Mouse (Mus musculus) mouse embryonic stem cell (cell line): ENCODE measurements around the gene Magi2.

Source experiments
- in situ Hi-C, 2 experiments: fragments of 300-500 bp; cut with MboI; formaldehyde crosslinking; loops; 1 replicate in 1 of 2; 3 replicates in 1 of 2; pipeline ENCODE4 v1.14.3; 2019 to 2020; ENCODE audit warnings: low sequenced_read_pairs in 2 of 2, low pct_unique_long_range_greater_than_20kb in 1 of 2, mixed read lengths in 1 of 2; ENCODE audit not compliant: unreplicated experiment in 1 of 2

Gene Magi2

GRCm38 (mm10) chr5:20104496-20104895 lies 877.7 kb downstream of the Magi2 start:
- in situ Hi-C loops: no loop called here

- in situ Hi-C loops: no loop called here
Measured at GRCm38 (mm10) chr5:20109496-20109895, 882.7 kb downstream of the Magi2 start.

- in situ Hi-C loops: no loop called here
Measured at GRCm38 (mm10) chr5:20117156-20117555, 890.3 kb downstream of the Magi2 start.

GRCm38 (mm10) chr5:20140235-20140634 lies 913.4 kb downstream of the Magi2 start:
- in situ Hi-C loops: no loop called here

GRCm38 (mm10) chr5:20140662-20141444 lies 914.0 kb downstream of the Magi2 start:
- in situ Hi-C loops: no loop called here

- in situ Hi-C loops: no loop called here
Measured at GRCm38 (mm10) chr5:20153359-20154125, 926.7 kb downstream of the Magi2 start.

- in situ Hi-C loops: no loop called here
Measured at GRCm38 (mm10) chr5:20196765-20197164, 969.9 kb downstream of the Magi2 start.

GRCm38 (mm10) chr5:20197395-20197794 lies 970.6 kb downstream of the Magi2 start:
- in situ Hi-C loops: no loop called here

- in situ Hi-C loops: no loop called here
Measured at GRCm38 (mm10) chr5:20201348-20201747, 974.5 kb downstream of the Magi2 start.

- in situ Hi-C loops: no loop called here
Measured at GRCm38 (mm10) chr5:20208110-20208509, 981.3 kb downstream of the Magi2 start.

GRCm38 (mm10) chr5:20213299-20213698 lies 986.5 kb downstream of the Magi2 start:
- in situ Hi-C loops: no loop called here

- in situ Hi-C loops: no loop called here
Measured at GRCm38 (mm10) chr5:20226471-20227210, 999.8 kb downstream of the Magi2 start.

- in situ Hi-C loops: no loop called here
Measured at GRCm38 (mm10) chr5:20227912-20228762, 1001.3 kb downstream of the Magi2 start.

- in situ Hi-C loops: no loop called here
Measured at GRCm38 (mm10) chr5:20231908-20232307, 1005.1 kb downstream of the Magi2 start.

- in situ Hi-C loops: no loop called here
Measured at GRCm38 (mm10) chr5:20241523-20241922, 1014.7 kb downstream of the Magi2 start.

- in situ Hi-C loops: no loop called here
Measured at GRCm38 (mm10) chr5:20242496-20242895, 1015.7 kb downstream of the Magi2 start.

- in situ Hi-C loops: no loop called here
Measured at GRCm38 (mm10) chr5:20249382-20249781, 1022.5 kb downstream of the Magi2 start.

GRCm38 (mm10) chr5:20251541-20251940 lies 1024.7 kb downstream of the Magi2 start:
- in situ Hi-C loops: no loop called here
